Mouse (Mus musculus) neural tube, embryonic 12.5 days (tissue): ENCODE results near the gene Npas1. TPM values are rescaled to one million over a fixed set of nuclear protein-coding genes. Genes with fewer than 3 reads are reported as not detected.

Experiments used
- ATAC-seq: fragments of 200-750 bp; cut with Nextera tagmentation; 2 replicates; pipeline ENCODE4 v1.8.0; 2017; ENCODE audit warnings: low read depth, mild to moderate bottlenecking, moderate TSS enrichment, moderate library complexity; ENCODE audit not compliant: low FRiP score
- H3K27ac ChIP-seq: fragments of 300-500 bp; sonication (generic); 2 replicates; pipeline ENCODE4 v1.5.1; 2016
- H3K27me3 ChIP-seq: fragments of 300-500 bp; sonication (generic); replicated peaks from 2 replicates; pipeline ENCODE4 v1.6.1; 2016; ENCODE audit warnings: mild to moderate bottlenecking
- H3K36me3 ChIP-seq: fragments of 300-500 bp; sonication (generic); 2 replicates; pipeline ENCODE4 v1.6.1; 2016; ENCODE audit warnings: mild to moderate bottlenecking
- H3K4me1 ChIP-seq: fragments of 300-500 bp; sonication (generic); 2 replicates; pipeline ENCODE4 v1.6.1; 2016
- H3K4me2 ChIP-seq: fragments of 300-500 bp; sonication (generic); replicated peaks from 2 replicates; pipeline ENCODE4 v1.6.1; 2016; ENCODE audit warnings: mild to moderate bottlenecking
- H3K4me3 ChIP-seq: fragments of 300-500 bp; sonication (generic); 2 replicates; pipeline ENCODE4 v1.5.1; 2016
- H3K9ac ChIP-seq: fragments of 300-500 bp; sonication (generic); 2 replicates; pipeline ENCODE4 v1.6.1; 2016; ENCODE audit warnings: mild to moderate bottlenecking
- H3K9me3 ChIP-seq: fragments of 300-500 bp; sonication (generic); 2 replicates; pipeline ENCODE4 v1.6.1; 2016; ENCODE audit warnings: mild to moderate bottlenecking
- WGBS: fragments of 180-500 bp; shearing (Covaris S2); methylation state at CpG from one replicate; pipeline ENCODE4 v1.1.7; 2016; 5-methylcytosine and 5-hydroxymethylcytosine counted together
- polyA plus RNA-seq: library from polyadenylated mRNA; unstranded; fragments of >200 nt; fragmentation: Nextera tagmentation; extraction: Ambion mirVana; gene quantifications from 2 replicates; pipeline ENCODE4 v1.2.1, GENCODE M21; 2016

The Npas1 gene
- 1.0 and 1.4 TPM in 2 replicates for polyA plus RNA-seq

- peaks cover 52% of the 10 kb centered on the region for H3K27me3 ChIP-seq
- 88% methylated on average over 8 of the region's 8 CpGs for WGBS
- H3K9me3 ChIP-seq: no peaks in the 10 kb centered on the region
- no peak within 1 kb of the TSS for H3K27ac ChIP-seq
- no peaks in the 10 kb centered on the region for H3K36me3 ChIP-seq
- H3K4me3 ChIP-seq: peak within 1 kb of the TSS; percentile 34
- H3K9ac ChIP-seq: no peak within 1 kb of the TSS
- peak within 1 kb of the TSS; percentile 64 for H3K4me2 ChIP-seq
- H3K4me1 ChIP-seq: peaks cover 19% of the 10 kb centered on the region
- no peak for ATAC-seq
These were observed at the start of gene Npas1 for GRCm38 (mm10) chr7:16477628-16478027. Npas1 (minus strand) TSS chr7:16477728.

GRCm38 (mm10) chr7:16525995-16526394 lies 48.5 kb upstream of the Npas1 start:
- Histone ChIP-seq H3K27ac (no peak overlapping the region), H3K4me2 (no peak overlapping the region), H3K4me1 (no peaks in the 10 kb centered on the region), H3K9me3 (no peaks in the 10 kb centered on the region), H3K9ac (no peak overlapping the region), H3K4me3 (no peak overlapping the region), H3K36me3 (peaks cover 17% of the 10 kb centered on the region; the same call in 1 of the 2 replicates), H3K27me3 (no peaks in the 10 kb centered on the region)
- ATAC-seq: no peak
- 95% methylated on average over 2 of the region's 2 CpGs for WGBS

GRCm38 (mm10) chr7:16525448-16525847 lies 47.9 kb upstream of the Npas1 start:
- H3K36me3 ChIP-seq: peaks cover 17% of the 10 kb centered on the region; the same call in 1 of the 2 replicates
- no peak overlapping the region for H3K27ac ChIP-seq
- H3K9me3 ChIP-seq: no peaks in the 10 kb centered on the region
- H3K9ac ChIP-seq: no peak overlapping the region
- H3K27me3 ChIP-seq: no peaks in the 10 kb centered on the region
- no peak overlapping the region for H3K4me2 ChIP-seq
- no peak for ATAC-seq
- H3K4me3 ChIP-seq: no peak overlapping the region
- no peaks in the 10 kb centered on the region for H3K4me1 ChIP-seq
- WGBS: 96% methylated on average over 3 of the region's 3 CpGs

GRCm38 (mm10) chr7:16524308-16524707 lies 46.8 kb upstream of the Npas1 start:
- no peaks in the 10 kb centered on the region for H3K27me3 ChIP-seq
- ATAC-seq: no peak
- no peak overlapping the region for H3K4me3 ChIP-seq
- peaks cover 17% of the 10 kb centered on the region; the same call in 1 of the 2 replicates for H3K36me3 ChIP-seq
- no peak overlapping the region for H3K4me2 ChIP-seq
- H3K27ac ChIP-seq: no peak overlapping the region
- no peak overlapping the region for H3K9ac ChIP-seq
- no peaks in the 10 kb centered on the region for H3K9me3 ChIP-seq
- H3K4me1 ChIP-seq: no peaks in the 10 kb centered on the region
- WGBS: 93% methylated on average over 2 of the region's 2 CpGs

- Histone ChIP-seq H3K27me3 (no peaks in the 10 kb centered on the region), H3K4me2 (no peak overlapping the region), H3K4me1 (no peaks in the 10 kb centered on the region), H3K9me3 (no peaks in the 10 kb centered on the region), H3K27ac (no peak overlapping the region), H3K36me3 (peaks cover 9% of the 10 kb centered on the region), H3K9ac (no peak overlapping the region), H3K4me3 (no peak overlapping the region)
- no peak for ATAC-seq
- WGBS: 90% methylated on average over 2 of the region's 2 CpGs
These were observed 41.8 kb upstream of the Npas1 start for GRCm38 (mm10) chr7:16519310-16519709.

GRCm38 (mm10) chr7:16517198-16517597 lies 39.7 kb upstream of the Npas1 start:
- H3K4me2 ChIP-seq: no peak overlapping the region
- H3K9me3 ChIP-seq: no peaks in the 10 kb centered on the region
- no peaks in the 10 kb centered on the region for H3K27me3 ChIP-seq
- no peak overlapping the region for H3K9ac ChIP-seq
- no peaks in the 10 kb centered on the region for H3K4me1 ChIP-seq
- 96% methylated on average over 5 of the region's 5 CpGs for WGBS
- H3K27ac ChIP-seq: no peak overlapping the region
- H3K36me3 ChIP-seq: peaks cover 7% of the 10 kb centered on the region
- no peak for ATAC-seq
- no peak overlapping the region for H3K4me3 ChIP-seq

- Histone ChIP-seq H3K4me1 (no peaks in the 10 kb centered on the region), H3K9ac (no peak overlapping the region), H3K27ac (no peak overlapping the region), H3K4me3 (no peak overlapping the region), H3K9me3 (no peaks in the 10 kb centered on the region), H3K4me2 (no peak overlapping the region), H3K27me3 (no peaks in the 10 kb centered on the region), H3K36me3 (peaks cover 61% of the 10 kb centered on the region)
- 22% methylated on average over 3 of the region's 3 CpGs for WGBS
- no peak for ATAC-seq
These were observed 29.8 kb upstream of the Npas1 start for GRCm38 (mm10) chr7:16507284-16507683.

- Histone ChIP-seq H3K9ac (no peak overlapping the region), H3K4me1 (no peaks in the 10 kb centered on the region), H3K4me3 (no peak overlapping the region), H3K27me3 (no peaks in the 10 kb centered on the region), H3K36me3 (peaks cover 48% of the 10 kb centered on the region), H3K4me2 (no peak overlapping the region), H3K9me3 (no peaks in the 10 kb centered on the region), H3K27ac (no peak overlapping the region)
- WGBS: 92% methylated on average over 3 of the region's 3 CpGs
- no peak for ATAC-seq
These were observed 27.7 kb upstream of the Npas1 start for GRCm38 (mm10) chr7:16505226-16505593.

GRCm38 (mm10) chr7:16504573-16505225 lies 27.2 kb upstream of the Npas1 start:
- no peak for ATAC-seq
- Histone ChIP-seq H3K27me3 (no peaks in the 10 kb centered on the region), H3K4me2 (no peak overlapping the region), H3K9me3 (no peaks in the 10 kb centered on the region), H3K4me1 (no peaks in the 10 kb centered on the region), H3K27ac (no peak overlapping the region), H3K9ac (no peak overlapping the region), H3K36me3 (peaks cover 44% of the 10 kb centered on the region), H3K4me3 (no peak overlapping the region)
- 84% methylated on average over 2 of the region's 2 CpGs for WGBS

GRCm38 (mm10) chr7:16501571-16501970 lies 24.0 kb upstream of the Npas1 start:
- no peaks in the 10 kb centered on the region for H3K4me1 ChIP-seq
- H3K27ac ChIP-seq: no peak overlapping the region
- H3K27me3 ChIP-seq: no peaks in the 10 kb centered on the region
- no peak for ATAC-seq
- H3K9me3 ChIP-seq: no peaks in the 10 kb centered on the region
- no peak overlapping the region for H3K4me2 ChIP-seq
- WGBS: 91% methylated on average over 4 of the region's 4 CpGs
- peaks cover 62% of the 10 kb centered on the region for H3K36me3 ChIP-seq
- H3K4me3 ChIP-seq: no peak overlapping the region
- H3K9ac ChIP-seq: no peak overlapping the region

- H3K4me3 ChIP-seq: no peak overlapping the region
- H3K4me1 ChIP-seq: no peaks in the 10 kb centered on the region
- no peaks in the 10 kb centered on the region for H3K27me3 ChIP-seq
- WGBS: 67% methylated on average over 6 of the region's 6 CpGs
- ATAC-seq: peak; percentile 41; the same call in 1 of the 2 replicates
- H3K36me3 ChIP-seq: peaks cover 67% of the 10 kb centered on the region
- no peak overlapping the region for H3K9ac ChIP-seq
- no peak overlapping the region for H3K27ac ChIP-seq
- no peaks in the 10 kb centered on the region for H3K9me3 ChIP-seq
- no peak overlapping the region for H3K4me2 ChIP-seq
These were observed 22.2 kb upstream of the Npas1 start for GRCm38 (mm10) chr7:16499671-16500104.

GRCm38 (mm10) chr7:16496260-16496659 lies 18.7 kb upstream of the Npas1 start:
- Histone ChIP-seq H3K27me3 (no peaks in the 10 kb centered on the region), H3K4me3 (no peak overlapping the region), H3K4me1 (no peaks in the 10 kb centered on the region), H3K36me3 (peaks cover 37% of the 10 kb centered on the region), H3K9me3 (no peaks in the 10 kb centered on the region), H3K4me2 (no peak overlapping the region), H3K27ac (no peak overlapping the region), H3K9ac (no peak overlapping the region)
- ATAC-seq: no peak
- 93% methylated on average over 3 of the region's 3 CpGs for WGBS

GRCm38 (mm10) chr7:16493361-16493760 lies 15.8 kb upstream of the Npas1 start:
- Histone ChIP-seq H3K9ac (no peak overlapping the region), H3K27ac (no peak overlapping the region), H3K4me1 (no peaks in the 10 kb centered on the region), H3K9me3 (no peaks in the 10 kb centered on the region), H3K4me3 (no peak overlapping the region), H3K36me3 (peaks cover 34% of the 10 kb centered on the region), H3K4me2 (no peak overlapping the region), H3K27me3 (no peaks in the 10 kb centered on the region)
- 0 out of 2 replicates have a peak, but pooled peaks have one; percentile 8 for ATAC-seq
- 58% methylated on average over 2 of the region's 2 CpGs for WGBS
